Mouse (Mus musculus) forebrain, postnatal 0 days (tissue): ENCODE measurements around the gene Cntn6. TPM values are rescaled to one million over a fixed set of nuclear protein-coding genes. Genes with fewer than 3 reads are reported as not detected.

Source experiments
- ATAC-seq: fragments of 200-750 bp; cut with Nextera tagmentation; 2 replicates; pipeline ENCODE4 v1.8.0; 2017; ENCODE audit warnings: mild to moderate bottlenecking, moderate library complexity
- DNase-seq: peaks from one replicate; pipeline ENCODE4 v3.0.0-alpha.2; 2015
- H3K27ac ChIP-seq: fragments of 300-500 bp; sonication (generic); 2 replicates; pipeline ENCODE4 v1.5.1; 2014; ENCODE audit warnings: low read depth, mild to moderate bottlenecking, antibody characterized with exemption, low read length, moderate library complexity, mixed read lengths
- H3K27me3 ChIP-seq: fragments of 300-500 bp; sonication (generic); 2 replicates; pipeline ENCODE4 v1.6.1; 2014; ENCODE audit warnings: mild to moderate bottlenecking, low read length, mixed read lengths; ENCODE audit not compliant: insufficient read depth
- H3K36me3 ChIP-seq: fragments of 300-500 bp; sonication (generic); 2 replicates; pipeline ENCODE4 v1.6.1; 2014; ENCODE audit warnings: mild to moderate bottlenecking, moderate library complexity; ENCODE audit not compliant: insufficient read depth
- H3K4me1 ChIP-seq: fragments of 300-500 bp; sonication (generic); 2 replicates; pipeline ENCODE4 v1.6.1; 2014; ENCODE audit warnings: antibody characterized with exemption; ENCODE audit not compliant: insufficient read depth
- H3K4me2 ChIP-seq: fragments of 300-500 bp; sonication (generic); 2 replicates; pipeline ENCODE4 v1.6.1; 2014; ENCODE audit warnings: low read depth, mild to moderate bottlenecking, moderate library complexity
- H3K4me3 ChIP-seq: fragments of 300-500 bp; sonication (generic); 2 replicates; pipeline ENCODE4 v1.5.1; 2014; ENCODE audit warnings: low read depth, low read length, mixed read lengths
- H3K9ac ChIP-seq: fragments of 300-500 bp; sonication (generic); 2 replicates; pipeline ENCODE4 v1.6.1; 2014; ENCODE audit warnings: mild to moderate bottlenecking
- H3K9me3 ChIP-seq: fragments of 300-500 bp; sonication (generic); 2 replicates; pipeline ENCODE4 v1.6.1; 2016; ENCODE audit warnings: low read length
- CTCF ChIP-seq: sonication (generic); IDR thresholded peaks from 2 replicates; pipeline ENCODE4 v1.5.1; 2016; ENCODE audit warnings: antibody characterized with exemption, control low read depth, low read depth
- WGBS: fragments of 180-500 bp; shearing (Covaris S2); extraction: QIAGEN DNeasy Blood & Tissue Kit; methylation state at CpG from one replicate; pipeline ENCODE4 v1.1.7; 2014; 5-methylcytosine and 5-hydroxymethylcytosine counted together
- polyA plus RNA-seq: library from polyadenylated mRNA; unstranded; fragments of >200 nt; fragmentation: Nextera tagmentation; extraction: Ambion mirVana; gene quantifications from 2 replicates; pipeline ENCODE4 v1.2.1, GENCODE M21; 2015
- total RNA-seq: library from RNA; depleted of rRNA; stranded (reverse); fragments of >200 nt; gene quantifications from 2 replicates; pipeline ENCODE4 v1.2.3, GENCODE M21; 2014

The Cntn6 gene
- total and polyA plus RNA-seq, 2 experiments from 2014 or later: 16.1 to 29.7 TPM

DNA sequence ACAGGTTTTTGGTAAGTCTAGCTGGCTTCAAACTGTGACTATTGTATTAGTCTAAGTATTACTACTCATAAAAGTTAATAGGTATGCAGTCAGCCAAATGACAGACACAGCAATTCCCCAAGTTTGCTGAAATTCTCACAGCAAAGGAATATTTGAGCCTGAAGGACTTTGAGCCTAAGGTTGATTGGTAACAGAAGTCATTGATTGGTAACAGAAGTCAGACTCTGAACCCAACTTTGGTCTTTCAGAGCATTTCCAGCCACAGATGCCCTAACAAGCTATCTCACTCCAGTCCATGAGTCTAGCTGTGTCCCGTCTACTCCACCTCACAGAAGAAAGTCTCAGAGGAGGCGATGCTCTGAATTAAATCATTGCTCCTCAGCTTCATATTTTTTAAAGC, 176.1 kb downstream of the Cntn6 start:
- no peak for TF ChIP-seq CTCF
- no peaks in the 10 kb centered on the region for H3K36me3 ChIP-seq
- DNase-seq (no peak), ATAC-seq (no peak)
- WGBS: 93% methylated on average over 2 of the region's 2 CpGs
- no peak overlapping the region for H3K4me3 ChIP-seq
- H3K4me2 ChIP-seq: no peak overlapping the region
- no peaks in the 10 kb centered on the region for H3K9me3 ChIP-seq
- no peaks in the 10 kb centered on the region for H3K27me3 ChIP-seq
- no peak overlapping the region for H3K9ac ChIP-seq
- H3K27ac ChIP-seq: no peak overlapping the region
- no peaks in the 10 kb centered on the region for H3K4me1 ChIP-seq

DNA sequence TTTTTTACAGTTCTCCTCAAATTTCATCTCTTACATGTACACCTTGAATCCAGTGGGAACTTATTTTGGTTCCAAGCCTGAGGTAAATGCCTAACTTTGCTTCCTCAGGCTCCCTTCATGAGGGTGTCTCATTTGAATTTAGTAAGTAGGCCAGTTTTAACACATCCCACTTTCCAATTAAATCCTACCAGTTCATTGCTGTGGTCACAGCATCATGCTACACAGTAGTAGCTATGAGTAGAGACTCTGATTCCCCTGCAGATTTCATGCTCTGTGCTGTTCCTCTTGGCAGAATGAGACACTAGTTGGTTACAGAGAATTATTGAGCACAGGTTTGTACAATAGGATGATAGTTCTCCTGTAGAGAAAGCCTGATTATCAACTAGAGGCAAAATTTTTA, 181.7 kb downstream of the Cntn6 start:
- Histone ChIP-seq H3K27me3 (no peaks in the 10 kb centered on the region), H3K4me3 (no peak overlapping the region), H3K4me2 (no peak overlapping the region), H3K27ac (no peak overlapping the region), H3K9me3 (no peaks in the 10 kb centered on the region), H3K4me1 (no peaks in the 10 kb centered on the region), H3K36me3 (no peaks in the 10 kb centered on the region), H3K9ac (no peak overlapping the region)
- ATAC-seq (no peak), DNase-seq (no peak)
- TF ChIP-seq CTCF: no peak

DNA sequence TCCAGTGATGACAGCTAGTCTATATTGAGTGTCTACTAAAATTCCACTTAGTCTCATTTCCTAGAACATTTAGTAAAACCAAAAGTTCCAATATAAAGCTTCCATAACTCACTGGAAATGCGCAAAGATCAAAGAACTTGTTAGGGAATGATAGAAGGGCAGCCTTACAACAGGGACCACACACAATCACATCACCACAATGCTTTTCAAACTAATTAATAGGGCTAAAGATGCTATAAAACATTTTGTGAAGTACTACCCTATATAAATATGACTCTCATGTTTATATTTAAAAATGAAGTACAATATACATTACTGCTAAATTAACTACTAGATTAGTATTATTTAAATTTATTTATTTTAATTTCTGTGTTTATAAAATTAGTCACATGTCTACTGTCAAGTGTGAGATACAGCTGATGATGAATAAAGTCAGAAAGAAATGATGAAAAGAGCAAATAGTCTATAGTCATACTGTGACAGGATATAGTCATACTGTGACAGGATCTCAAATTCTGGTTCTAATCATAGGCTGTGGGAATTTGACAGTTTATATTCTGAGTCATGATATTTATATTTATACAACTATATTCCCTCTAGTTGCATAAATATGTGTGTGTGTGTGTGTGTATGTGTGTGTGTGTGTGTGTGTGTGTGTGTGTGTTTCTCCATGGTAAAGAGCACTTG, 187.4 kb downstream of the Cntn6 start:
- Histone ChIP-seq H3K4me3 (no peak overlapping the region), H3K36me3 (no peaks in the 10 kb centered on the region), H3K9me3 (no peaks in the 10 kb centered on the region), H3K4me2 (no peak overlapping the region), H3K4me1 (no peaks in the 10 kb centered on the region), H3K27ac (no peak overlapping the region), H3K9ac (no peak overlapping the region), H3K27me3 (no peaks in the 10 kb centered on the region)
- no peak for TF ChIP-seq CTCF
- ATAC-seq: no peak
- DNase-seq: no peak
- WGBS: 100% methylated on average over 1 of the region's 1 CpGs

GRCm38 (mm10) chr6:104687980-104688379, 195.4 kb downstream of the Cntn6 start:
- Histone ChIP-seq H3K9me3 (no peaks in the 10 kb centered on the region), H3K27ac (no peak overlapping the region), H3K4me2 (no peak overlapping the region), H3K4me3 (no peak overlapping the region), H3K9ac (no peak overlapping the region), H3K4me1 (no peaks in the 10 kb centered on the region), H3K27me3 (no peaks in the 10 kb centered on the region), H3K36me3 (no peaks in the 10 kb centered on the region)
- ATAC-seq (no peak), DNase-seq (no peak)
- WGBS: 64% methylated on average over 3 of the region's 3 CpGs
- TF ChIP-seq CTCF: no peak

DNA sequence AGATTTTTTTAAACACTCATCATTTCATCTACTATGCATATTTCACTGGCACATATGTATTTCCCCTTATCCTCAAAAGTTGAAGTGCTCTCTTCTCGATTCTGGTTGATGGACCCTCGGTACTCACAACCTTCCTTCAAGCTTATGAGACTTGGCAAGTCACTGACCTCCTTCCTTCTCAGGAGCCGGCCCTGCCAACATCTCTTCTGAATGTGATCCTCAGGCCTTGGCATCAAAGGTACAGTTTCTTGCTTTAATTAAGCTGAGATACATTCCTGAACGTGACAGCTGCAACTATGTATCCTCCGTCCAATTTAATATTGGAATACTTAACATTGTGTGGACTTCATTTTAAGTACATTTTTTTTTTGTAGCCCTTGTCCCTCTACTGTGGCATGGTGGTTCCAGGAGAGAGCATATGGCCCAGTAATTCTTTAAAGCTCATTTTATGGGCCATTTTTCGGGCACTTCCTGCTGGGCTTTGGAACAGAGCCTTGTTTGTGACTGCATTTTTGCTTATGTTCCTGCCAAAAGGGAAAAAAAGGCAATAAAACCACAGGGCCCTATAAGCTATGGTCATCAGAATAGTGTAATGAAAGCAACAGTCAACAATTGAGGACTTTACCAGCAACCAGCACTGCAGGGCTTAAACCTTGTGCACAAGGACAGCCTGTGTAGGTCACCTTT, 196.0 kb downstream of the Cntn6 start:
- no peak for ATAC-seq
- 77% methylated on average over 6 of the region's 6 CpGs for WGBS
- TF ChIP-seq CTCF: no peak
- Histone ChIP-seq H3K27ac (no peak overlapping the region), H3K4me3 (no peak overlapping the region), H3K4me2 (no peak overlapping the region), H3K27me3 (no peaks in the 10 kb centered on the region), H3K4me1 (no peaks in the 10 kb centered on the region), H3K9me3 (no peaks in the 10 kb centered on the region), H3K9ac (no peak overlapping the region), H3K36me3 (no peaks in the 10 kb centered on the region)
- DNase-seq: no peak

DNA sequence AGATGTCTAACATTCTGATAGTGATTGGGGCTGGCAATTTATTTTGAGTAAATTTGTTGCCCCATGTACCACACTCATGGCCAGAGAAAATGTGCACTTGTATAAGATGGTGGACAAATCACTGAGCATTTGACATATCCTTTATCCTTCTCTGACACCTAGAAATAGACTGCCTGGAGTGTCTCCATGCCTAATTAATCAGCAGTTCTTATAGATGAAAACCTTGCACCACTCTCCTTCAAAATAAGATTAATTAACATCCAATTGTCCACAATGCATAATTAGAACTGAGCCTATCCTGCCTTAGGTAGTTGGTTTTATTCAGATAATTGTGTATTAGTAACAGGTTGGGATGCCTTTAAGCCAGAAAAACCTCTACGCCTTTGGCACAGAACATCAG, 236.0 kb downstream of the Cntn6 start:
- H3K4me2 ChIP-seq: no peak overlapping the region
- no peak for TF ChIP-seq CTCF
- no peaks in the 10 kb centered on the region for H3K27me3 ChIP-seq
- WGBS: 38% methylated on average over 1 of the region's 1 CpGs
- no peak overlapping the region for H3K9ac ChIP-seq
- no peaks in the 10 kb centered on the region for H3K36me3 ChIP-seq
- H3K4me1 ChIP-seq: no peaks in the 10 kb centered on the region
- no peak overlapping the region for H3K27ac ChIP-seq
- no peaks in the 10 kb centered on the region for H3K9me3 ChIP-seq
- no peak overlapping the region for H3K4me3 ChIP-seq
- no peak for DNase-seq
- ATAC-seq: no peak

GRCm38 (mm10) chr6:104734256-104734655, 241.7 kb downstream of the Cntn6 start:
- Histone ChIP-seq H3K4me2 (no peak overlapping the region), H3K4me3 (no peak overlapping the region), H3K4me1 (no peaks in the 10 kb centered on the region), H3K27ac (no peak overlapping the region), H3K36me3 (no peaks in the 10 kb centered on the region), H3K9ac (no peak overlapping the region), H3K9me3 (no peaks in the 10 kb centered on the region), H3K27me3 (no peaks in the 10 kb centered on the region)
- DNase-seq (no peak), ATAC-seq (no peak)
- WGBS: 93% methylated on average over 1 of the region's 1 CpGs
- TF ChIP-seq CTCF: no peak
